Mouse (Mus musculus) intestine, embryonic 16.5 days (tissue): Measurements from ENCODE around the gene Satb2. TPM values are rescaled to one million over a fixed set of nuclear protein-coding genes. Genes with fewer than 3 reads are reported as not detected.

ENCODE experiments used
- ATAC-seq: fragments of 200-750 bp; cut with Nextera tagmentation; 2 replicates; pipeline ENCODE4 v1.8.0; 2017; ENCODE audit warnings: moderate TSS enrichment, moderate library complexity
- H3K27ac ChIP-seq: fragments of 300-500 bp; sonication (generic); 2 replicates; pipeline ENCODE4 v1.5.1; 2014; ENCODE audit warnings: mild to moderate bottlenecking, low read length
- H3K27me3 ChIP-seq: fragments of 300-500 bp; sonication (generic); replicated peaks from 2 replicates; pipeline ENCODE4 v1.6.1; 2014; ENCODE audit warnings: low read length, control low read depth, mixed read lengths; ENCODE audit not compliant: control insufficient read depth, insufficient read depth
- H3K36me3 ChIP-seq: fragments of 300-500 bp; sonication (generic); 2 replicates; pipeline ENCODE4 v1.6.1; 2014; ENCODE audit warnings: low read length, control low read depth; ENCODE audit not compliant: control insufficient read depth, insufficient read depth
- H3K4me1 ChIP-seq: fragments of 300-500 bp; sonication (generic); 2 replicates; pipeline ENCODE4 v1.6.1; 2014; ENCODE audit warnings: low read length, control low read depth, mixed read lengths; ENCODE audit not compliant: control insufficient read depth, insufficient read depth
- H3K4me2 ChIP-seq: fragments of 300-500 bp; sonication (generic); 2 replicates; pipeline ENCODE4 v1.6.1; 2014; ENCODE audit warnings: low read depth, low read length, control low read depth
- H3K4me3 ChIP-seq: fragments of 300-500 bp; sonication (generic); 2 replicates; pipeline ENCODE4 v1.5.1; 2014; ENCODE audit warnings: mild to moderate bottlenecking, low read length
- H3K9ac ChIP-seq: fragments of 300-500 bp; sonication (generic); 2 replicates; pipeline ENCODE4 v1.6.1; 2014; ENCODE audit warnings: low read depth, low read length
- H3K9me3 ChIP-seq: fragments of 300-500 bp; sonication (generic); 2 replicates; pipeline ENCODE4 v1.6.1; 2016; ENCODE audit warnings: low read length, control low read depth; ENCODE audit not compliant: control insufficient read depth
- WGBS: fragments of 180-500 bp; shearing (Covaris S2); extraction: QIAGEN DNeasy Blood & Tissue Kit; methylation state at CpG from one replicate; pipeline ENCODE4 v1.1.7; 2014; 5-methylcytosine and 5-hydroxymethylcytosine counted together
- polyA plus RNA-seq: library from polyadenylated mRNA; unstranded; fragments of >200 nt; fragmentation: Nextera tagmentation; extraction: Ambion mirVana; gene quantifications from 2 replicates; pipeline ENCODE4 v1.2.1, GENCODE M21; 2015

The Satb2 gene
- 2.1 and 2.6 TPM in 2 replicates for polyA plus RNA-seq

DNA sequence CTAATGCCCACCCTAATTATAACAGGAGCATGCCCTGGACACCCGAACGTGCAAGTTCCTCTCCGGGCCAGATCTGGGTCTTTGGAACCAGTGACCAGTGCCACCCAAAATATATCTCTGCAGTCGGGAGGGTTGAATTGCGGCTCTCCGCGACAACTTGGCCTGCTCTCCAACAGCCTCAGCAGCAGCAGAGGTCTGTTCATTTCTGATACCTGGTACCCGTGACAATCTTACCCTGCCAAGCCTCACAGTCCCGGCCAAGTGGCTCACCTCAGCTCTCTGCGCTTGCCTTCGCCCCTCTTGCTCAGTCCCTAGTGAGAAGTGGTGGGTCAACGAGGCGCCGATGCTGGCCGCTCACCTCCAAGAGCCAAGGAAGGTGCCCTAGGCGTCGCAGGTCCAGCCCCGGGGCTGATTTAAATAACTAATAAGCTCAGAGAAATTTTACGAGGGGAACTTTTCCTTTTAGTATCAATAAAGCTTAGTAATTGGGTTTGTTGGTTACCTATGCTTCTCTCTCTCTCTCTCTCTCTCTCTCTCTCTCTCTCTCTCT, at the start of gene Satb2:
Gene Satb2 (minus strand): TSS at position 500 of the 550 bp plus-strand sequence.
- no peaks in the 10 kb centered on the region for H3K36me3 ChIP-seq
- peak within 1 kb of the TSS; percentile 43 for H3K4me3 ChIP-seq
- H3K4me1 ChIP-seq = 0 out of 2 replicates have a peak, but pooled peaks cover 8% of the 10 kb centered on the region
- peaks cover 54% of the 10 kb centered on the region for H3K27me3 ChIP-seq
- 12% methylated on average over 19 of the region's 19 CpGs for WGBS
- ATAC-seq = no peak
- H3K27ac ChIP-seq = no peak within 1 kb of the TSS
- H3K9me3 ChIP-seq = no peaks in the 10 kb centered on the region
- peak within 1 kb of the TSS; percentile 36; the same call in 1 of the 2 replicates for H3K9ac ChIP-seq
- H3K4me2 ChIP-seq = peak within 1 kb of the TSS; percentile 48

DNA sequence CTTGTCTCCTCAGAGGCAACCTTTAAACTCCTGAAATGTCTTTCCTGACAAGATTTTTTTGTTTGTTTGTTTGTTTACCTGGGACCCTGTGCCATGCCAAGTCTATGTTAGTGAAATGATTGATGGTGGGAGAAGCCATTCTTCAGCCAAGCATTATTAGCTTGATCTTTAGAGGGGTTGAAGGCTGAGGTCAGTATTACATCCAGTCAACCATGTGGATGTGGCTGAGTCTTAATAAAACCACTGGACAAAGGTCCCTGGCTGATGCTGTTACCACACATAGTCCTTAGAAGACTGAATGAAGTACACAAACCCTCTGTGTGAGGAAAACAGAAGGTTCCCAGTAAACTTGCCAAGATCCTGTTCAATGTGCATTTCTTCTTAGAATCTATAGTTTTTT, 40.5 kb upstream of the Satb2 start:
- no peaks in the 10 kb centered on the region for H3K27me3 ChIP-seq
- no peak overlapping the region for H3K4me2 ChIP-seq
- no peak overlapping the region for H3K27ac ChIP-seq
- no peak for ATAC-seq
- no peaks in the 10 kb centered on the region for H3K4me1 ChIP-seq
- no peaks in the 10 kb centered on the region for H3K9me3 ChIP-seq
- H3K36me3 ChIP-seq = no peaks in the 10 kb centered on the region
- H3K9ac ChIP-seq = no peak overlapping the region
- no peak overlapping the region for H3K4me3 ChIP-seq

DNA sequence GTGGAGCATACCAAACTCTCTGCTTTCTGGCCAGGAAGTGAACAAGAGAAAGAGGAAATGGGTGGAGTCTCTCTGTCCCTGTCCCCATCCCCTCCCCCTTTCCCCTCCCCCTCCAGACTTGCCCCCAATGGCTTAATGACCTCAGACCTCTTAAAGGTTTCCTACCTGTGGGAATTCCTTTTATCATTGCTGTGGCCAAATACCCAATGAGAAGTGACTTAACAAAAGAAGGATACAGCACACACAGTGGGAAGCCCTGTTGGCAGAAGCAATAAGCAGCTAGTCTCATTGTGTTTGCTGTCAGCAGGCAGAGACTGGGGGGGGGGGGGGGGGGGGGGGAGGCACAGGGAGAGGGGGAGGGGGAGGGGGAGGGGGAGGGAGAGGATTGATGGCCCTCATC, 35.4 kb upstream of the Satb2 start:
- Histone ChIP-seq H3K4me2 (no peak overlapping the region), H3K27me3 (no peaks in the 10 kb centered on the region), H3K27ac (no peak overlapping the region), H3K9ac (no peak overlapping the region), H3K9me3 (no peaks in the 10 kb centered on the region), H3K36me3 (no peaks in the 10 kb centered on the region), H3K4me1 (no peaks in the 10 kb centered on the region), H3K4me3 (no peak overlapping the region)
- ATAC-seq = no peak

DNA sequence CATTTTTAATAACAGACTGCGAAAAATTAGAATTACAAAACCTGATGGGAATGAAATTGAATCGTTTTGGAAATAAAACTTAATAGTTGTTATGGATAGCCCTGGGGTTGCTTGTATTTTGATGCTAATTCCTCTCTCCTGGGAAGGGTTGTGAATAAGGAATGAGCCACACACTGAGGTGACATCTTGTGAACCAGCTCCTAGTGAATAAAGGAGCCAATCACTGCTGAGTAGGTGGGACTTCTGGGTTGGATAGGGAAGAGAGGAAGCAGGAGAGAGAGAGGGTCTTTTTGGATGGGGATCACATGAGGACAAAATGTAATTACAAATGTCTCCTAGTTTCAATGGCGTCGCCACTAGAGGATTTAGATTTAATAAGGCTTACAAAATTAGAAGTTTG, 30.7 kb upstream of the Satb2 start:
- H3K9ac ChIP-seq = no peak overlapping the region
- H3K4me2 ChIP-seq = no peak overlapping the region
- no peaks in the 10 kb centered on the region for H3K9me3 ChIP-seq
- H3K4me1 ChIP-seq = no peaks in the 10 kb centered on the region
- WGBS = 76% methylated on average over 4 of the region's 4 CpGs
- H3K36me3 ChIP-seq = no peaks in the 10 kb centered on the region
- H3K27me3 ChIP-seq = no peaks in the 10 kb centered on the region
- ATAC-seq = no peak
- no peak overlapping the region for H3K4me3 ChIP-seq
- H3K27ac ChIP-seq = no peak overlapping the region

DNA sequence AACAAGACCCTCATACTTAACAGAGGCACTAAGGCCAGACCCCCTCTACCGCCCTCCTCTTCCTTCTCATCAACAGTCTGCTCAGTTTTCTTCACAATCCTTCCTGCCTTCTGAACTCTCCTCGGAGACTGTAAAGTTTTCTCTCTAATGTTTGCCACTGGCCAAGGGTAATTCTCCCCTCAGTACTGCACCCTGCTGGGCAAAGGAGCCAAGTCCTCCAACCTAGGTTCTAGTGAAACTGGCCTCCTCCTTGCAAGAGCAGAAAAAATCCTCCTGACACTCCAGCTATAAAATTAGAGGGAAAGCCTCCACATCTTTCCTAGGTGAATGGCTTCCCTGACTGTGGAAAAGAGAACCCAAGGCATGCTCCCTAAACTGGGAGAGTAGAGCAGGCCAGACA, 16.6 kb upstream of the Satb2 start:
- Histone ChIP-seq H3K9me3 (no peaks in the 10 kb centered on the region), H3K27me3 (no peaks in the 10 kb centered on the region), H3K4me3 (no peak overlapping the region), H3K27ac (no peak overlapping the region), H3K4me1 (no peaks in the 10 kb centered on the region), H3K36me3 (no peaks in the 10 kb centered on the region), H3K4me2 (no peak overlapping the region), H3K9ac (no peak overlapping the region)
- 65% methylated on average over 2 of the region's 2 CpGs for WGBS
- no peak for ATAC-seq

DNA sequence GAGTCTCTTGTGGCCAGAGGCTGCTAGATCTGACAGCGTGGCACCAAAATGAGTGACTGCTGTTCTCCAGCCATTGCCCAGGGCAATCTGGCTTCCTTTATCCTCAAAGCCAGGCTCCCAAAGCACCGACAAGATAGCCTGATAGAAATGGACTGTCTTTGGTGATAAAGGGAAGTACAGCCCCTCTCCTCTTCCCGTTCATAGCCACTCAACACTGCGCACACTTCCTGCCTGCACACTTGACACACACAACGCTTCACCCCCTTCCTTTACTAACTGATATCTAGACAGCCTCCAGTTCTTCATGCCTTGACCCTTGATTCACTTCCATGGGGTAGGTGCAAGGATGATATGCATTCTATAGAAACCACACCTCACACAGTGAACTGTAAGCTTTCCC, 13.9 kb upstream of the Satb2 start:
- ATAC-seq = no peak
- H3K4me3 ChIP-seq = no peak overlapping the region
- no peaks in the 10 kb centered on the region for H3K36me3 ChIP-seq
- no peaks in the 10 kb centered on the region for H3K9me3 ChIP-seq
- no peak overlapping the region for H3K27ac ChIP-seq
- H3K9ac ChIP-seq = no peak overlapping the region
- H3K4me2 ChIP-seq = no peak overlapping the region
- no peaks in the 10 kb centered on the region for H3K4me1 ChIP-seq
- no peaks in the 10 kb centered on the region for H3K27me3 ChIP-seq
- 60% methylated on average over 5 of the region's 5 CpGs for WGBS

DNA sequence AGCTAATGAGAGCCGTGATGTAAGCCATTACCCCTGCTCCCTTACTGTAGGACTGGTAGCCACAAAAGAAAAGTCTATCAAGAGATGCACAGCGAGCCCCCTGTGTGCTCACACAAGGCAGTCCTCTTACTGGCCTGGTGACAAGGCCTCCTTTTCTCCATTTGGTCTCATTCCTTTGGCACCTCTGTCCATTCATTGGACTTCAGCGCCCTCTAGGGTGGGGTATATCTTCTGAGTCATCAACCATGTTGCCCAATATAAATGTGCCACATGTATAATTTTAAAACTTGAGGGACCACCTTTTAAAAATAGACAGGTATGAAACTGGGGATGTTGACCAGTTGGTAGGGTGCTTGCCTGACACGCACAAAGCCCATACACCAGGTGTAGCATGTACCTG, 13.2 kb upstream of the Satb2 start:
- WGBS = 62% methylated on average over 4 of the region's 4 CpGs
- Histone ChIP-seq H3K27ac (no peak overlapping the region), H3K9ac (no peak overlapping the region), H3K4me3 (no peak overlapping the region), H3K36me3 (no peaks in the 10 kb centered on the region), H3K27me3 (no peaks in the 10 kb centered on the region), H3K4me2 (no peak overlapping the region), H3K4me1 (no peaks in the 10 kb centered on the region), H3K9me3 (no peaks in the 10 kb centered on the region)
- ATAC-seq = no peak

DNA sequence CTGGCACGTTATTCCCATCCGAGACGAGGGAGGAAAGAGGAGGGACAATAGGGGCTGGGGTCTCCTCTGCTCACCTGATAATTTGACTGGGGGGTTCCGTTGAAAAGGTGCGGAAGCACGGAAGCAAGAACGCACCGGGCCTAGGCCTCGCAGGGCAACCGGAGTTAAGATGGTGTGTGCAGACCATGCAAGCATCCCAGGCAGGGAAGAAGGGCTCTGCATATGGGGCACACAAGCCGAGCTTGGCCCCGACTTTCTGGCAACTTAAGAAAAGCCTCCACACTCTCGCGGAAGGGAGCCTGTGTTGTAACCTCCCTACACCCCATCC, 6.0 kb upstream of the Satb2 start:
- no peak for ATAC-seq
- Histone ChIP-seq H3K36me3 (no peaks in the 10 kb centered on the region), H3K4me1 (no peaks in the 10 kb centered on the region), H3K9me3 (no peaks in the 10 kb centered on the region), H3K9ac (no peak overlapping the region), H3K4me3 (no peak overlapping the region), H3K4me2 (no peak overlapping the region), H3K27me3 (peaks cover 43% of the 10 kb centered on the region), H3K27ac (no peak overlapping the region)
- WGBS = 19% methylated on average over 14 of the region's 14 CpGs

DNA sequence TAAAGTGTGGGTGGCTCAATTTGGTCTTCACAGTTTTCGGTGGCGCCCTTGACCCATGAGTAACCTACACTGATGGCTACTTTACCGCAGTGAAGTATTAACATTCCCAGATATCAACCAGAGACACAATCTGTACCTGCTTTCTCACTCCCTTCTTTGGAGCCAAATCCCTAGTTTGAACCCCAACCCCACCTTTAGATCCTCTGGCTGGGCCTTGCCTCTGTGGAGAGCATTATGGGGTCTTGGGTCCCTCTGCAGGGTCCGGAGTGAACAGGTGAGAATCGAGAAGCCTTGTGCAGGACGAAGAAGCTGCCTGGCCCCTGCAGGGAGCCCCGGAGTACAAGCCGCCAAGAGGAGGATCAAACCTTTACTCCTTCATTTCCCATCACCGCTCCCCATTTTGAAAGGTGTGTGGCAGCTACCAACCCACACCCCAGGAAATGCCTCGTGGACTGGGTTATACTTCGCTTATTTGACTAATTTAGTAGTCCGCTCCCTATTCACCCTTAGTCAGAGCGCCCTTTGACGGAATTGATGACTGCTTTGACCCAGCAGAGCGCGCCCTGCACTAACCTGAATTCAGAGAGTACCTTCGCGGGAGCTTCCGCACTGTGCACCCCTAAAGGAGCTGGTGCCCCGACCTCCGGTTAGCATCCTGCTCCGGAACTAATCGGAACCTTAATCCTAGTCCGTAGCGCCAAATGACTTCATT, 5.5 kb upstream of the Satb2 start:
- Histone ChIP-seq H3K4me3 (no peak overlapping the region), H3K4me2 (no peak overlapping the region), H3K9ac (no peak overlapping the region), H3K4me1 (no peaks in the 10 kb centered on the region), H3K9me3 (no peaks in the 10 kb centered on the region), H3K27ac (no peak overlapping the region), H3K36me3 (no peaks in the 10 kb centered on the region), H3K27me3 (peaks cover 44% of the 10 kb centered on the region)
- ATAC-seq = no peak
- WGBS = 15% methylated on average over 25 of the region's 25 CpGs

DNA sequence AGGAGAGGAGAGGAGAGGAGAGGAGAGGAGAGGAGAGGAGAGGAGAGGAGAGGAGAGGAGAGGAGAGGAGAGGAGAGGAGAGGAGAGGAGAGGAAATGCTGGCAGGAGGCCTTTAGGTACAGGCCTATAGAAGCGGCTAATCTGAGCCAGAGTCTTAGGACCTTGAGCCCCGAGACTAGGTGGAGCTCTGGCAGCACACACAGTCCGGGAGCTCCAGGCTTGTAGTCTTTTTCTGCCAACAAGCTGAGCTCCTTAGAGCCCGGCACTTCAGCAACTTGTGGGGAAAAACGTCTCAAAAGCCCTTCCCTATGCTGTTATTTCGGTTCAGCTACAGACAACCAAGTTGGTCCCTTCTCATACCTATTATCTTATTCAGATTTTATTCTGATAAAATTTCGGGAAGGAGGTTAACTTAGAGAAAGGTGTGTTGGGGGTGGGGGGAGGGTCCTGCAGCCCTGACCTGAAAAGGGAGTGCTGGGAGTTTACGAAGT, 4.7 kb upstream of the Satb2 start:
- no peak overlapping the region for H3K4me2 ChIP-seq
- no peaks in the 10 kb centered on the region for H3K36me3 ChIP-seq
- no peak overlapping the region for H3K4me3 ChIP-seq
- no peak overlapping the region for H3K27ac ChIP-seq
- H3K9me3 ChIP-seq = no peaks in the 10 kb centered on the region
- peaks cover 46% of the 10 kb centered on the region for H3K27me3 ChIP-seq
- no peak overlapping the region for H3K9ac ChIP-seq
- WGBS = 14% methylated on average over 8 of the region's 8 CpGs
- H3K4me1 ChIP-seq = no peaks in the 10 kb centered on the region
- ATAC-seq = no peak
